Mouse (Mus musculus) 3134 (cell line): ENCODE measurements around the gene Ap5z1.

ENCODE experiments used
- DNase-seq: peaks from one replicate; pipeline ENCODE4 v3.0.0-alpha.2; 2011; ENCODE audit warnings: low spot score; ENCODE audit not compliant: insufficient read length; ENCODE audit errors: extremely low read depth

Gene Ap5z1

DNA sequence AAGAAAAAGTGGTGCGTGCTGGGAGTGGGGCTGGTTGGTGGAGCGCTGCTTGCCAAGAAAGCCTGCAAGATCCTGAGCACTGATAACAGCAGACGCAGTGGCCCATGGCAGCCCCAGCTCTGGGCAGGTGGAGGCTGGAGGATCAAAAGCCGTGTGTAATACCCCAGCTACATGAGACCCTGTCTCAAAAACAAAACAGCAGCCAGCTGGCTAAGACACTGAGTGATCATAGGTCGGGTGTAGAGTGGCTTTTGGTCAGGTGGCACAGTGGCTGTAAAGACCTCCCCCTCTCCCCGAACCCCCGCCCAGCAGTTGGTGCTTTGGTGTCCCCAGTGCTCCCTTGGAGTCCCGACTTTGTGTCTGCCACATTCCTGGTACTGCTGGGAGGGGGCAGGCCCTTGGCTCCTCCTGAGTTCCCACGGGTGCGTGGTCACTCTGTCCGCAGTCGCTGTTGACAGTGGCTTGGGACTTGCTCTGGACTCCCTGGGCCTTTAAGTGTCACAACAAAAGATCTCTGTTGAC is 23.8 kb upstream of the Ap5z1 start:
- no peak for DNase-seq

DNA sequence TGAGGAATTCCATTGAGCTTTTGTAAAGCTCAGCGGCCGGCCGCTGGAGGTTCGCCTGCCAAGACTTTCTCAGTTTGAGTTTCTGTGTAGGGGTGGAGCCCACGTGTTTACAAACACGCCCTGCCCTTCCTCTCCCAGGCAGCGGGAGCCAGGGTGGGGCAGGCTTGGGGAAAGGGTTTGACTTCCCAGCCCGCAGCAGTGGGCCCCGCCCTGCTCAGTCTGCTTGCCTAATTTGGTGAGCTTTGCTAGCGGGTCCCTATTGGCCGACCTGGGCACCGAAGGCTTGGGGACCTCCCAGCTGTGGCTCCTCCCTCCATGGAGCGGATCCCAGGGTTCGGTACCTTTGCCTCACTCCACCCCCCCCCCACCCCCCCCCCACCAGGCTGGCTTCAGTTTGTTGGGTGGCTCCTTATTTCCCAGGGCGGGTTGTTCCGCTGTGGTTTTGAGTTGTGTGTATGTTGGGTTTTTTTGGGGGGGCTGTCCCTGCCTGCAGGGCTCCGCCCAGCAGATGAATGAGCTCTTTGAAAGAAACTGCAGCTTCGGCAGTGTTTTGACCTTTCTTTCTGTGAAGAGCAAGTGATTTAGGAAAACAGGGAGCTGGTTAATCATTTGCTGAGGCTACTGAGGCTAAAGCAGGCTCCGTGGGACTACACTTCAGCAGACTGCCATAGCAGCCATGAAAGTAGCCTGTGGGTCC is 23.1 kb upstream of the Ap5z1 start:
- peak; percentile 95 for DNase-seq

DNA sequence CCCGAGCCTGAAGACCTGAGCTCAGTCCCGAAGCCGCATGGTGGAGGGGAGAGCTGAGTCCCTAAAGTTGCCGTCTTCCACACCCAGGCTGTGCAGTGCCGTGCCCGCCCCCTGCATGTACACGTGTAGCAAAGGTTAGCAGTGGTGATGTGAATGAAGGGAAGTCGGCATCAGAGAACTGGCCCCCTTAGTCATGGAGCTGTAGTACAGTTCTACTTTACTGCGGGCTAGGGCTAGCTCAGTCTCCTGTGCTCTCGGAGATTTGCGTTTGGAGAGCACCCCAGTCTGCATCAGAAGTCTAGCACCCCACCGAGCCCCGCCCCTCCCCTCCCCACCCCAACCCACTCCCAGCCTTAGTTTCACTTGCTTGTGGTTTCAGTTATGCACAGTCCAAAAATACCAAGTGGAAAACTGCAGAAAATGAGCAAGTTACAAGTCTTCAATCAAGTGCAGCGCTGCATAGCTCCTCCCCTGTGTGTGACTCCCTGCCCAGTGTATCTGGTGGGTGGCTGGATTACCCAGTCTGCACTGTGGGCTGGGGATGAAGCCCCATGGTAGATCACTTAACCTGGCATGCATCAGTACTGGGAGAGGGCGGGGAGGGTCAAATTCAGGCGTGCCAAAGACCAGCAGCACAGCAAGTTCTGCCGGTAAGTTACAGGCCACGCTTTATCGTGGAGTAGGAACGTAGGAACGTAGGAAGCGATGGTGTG is 22.3 kb upstream of the Ap5z1 start:
- no peak for DNase-seq

DNA sequence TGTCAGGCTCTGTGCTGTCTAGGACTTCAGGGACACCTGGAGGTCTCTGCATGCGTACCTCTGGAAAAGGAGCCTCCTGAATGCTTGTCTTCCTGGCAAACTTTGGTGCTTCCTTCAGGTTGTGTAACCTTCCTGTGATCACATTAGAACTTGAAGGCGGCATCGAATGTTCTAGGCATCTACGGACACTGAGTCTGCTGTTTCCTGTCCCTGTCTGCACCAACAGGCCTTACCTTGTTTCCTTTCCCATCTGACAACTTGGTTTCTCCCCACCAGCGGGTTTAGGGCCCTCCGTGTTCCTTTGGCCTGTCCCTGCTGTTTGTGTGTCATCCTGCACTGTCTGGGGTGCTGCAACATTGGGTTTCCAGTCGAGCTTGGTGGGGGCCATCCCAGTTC is 21.7 kb upstream of the Ap5z1 start:
- DNase-seq = no peak

GRCm38 (mm10) chr5:142443514-142443913 is 20.2 kb upstream of the Ap5z1 start:
- DNase-seq = no peak

- DNase-seq = no peak
Measured at GRCm38 (mm10) chr5:142443994-142444393, 19.8 kb upstream of the Ap5z1 start.

GRCm38 (mm10) chr5:142444791-142445531 is 18.8 kb upstream of the Ap5z1 start:
- DNase-seq = no peak

DNA sequence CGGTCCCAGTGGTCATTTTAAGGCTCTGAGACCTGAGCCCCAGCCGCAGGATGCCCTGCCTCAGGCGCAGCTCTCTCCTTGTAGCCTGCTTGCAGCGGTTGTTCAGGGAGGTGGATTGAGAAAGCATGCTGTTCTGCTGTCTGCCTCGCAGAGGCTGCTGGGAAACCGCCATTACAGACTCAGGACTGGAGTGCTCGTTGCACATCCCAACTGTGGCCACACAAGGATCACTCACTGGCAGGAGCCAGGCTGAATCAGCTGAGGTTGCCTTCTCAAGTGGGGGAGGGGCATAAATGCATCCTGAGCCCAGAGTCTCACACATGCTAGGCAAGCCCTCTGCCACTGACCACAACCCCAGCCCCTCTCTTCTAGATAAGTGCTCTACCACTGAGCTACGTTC is 18.0 kb upstream of the Ap5z1 start:
- no peak for DNase-seq

DNA sequence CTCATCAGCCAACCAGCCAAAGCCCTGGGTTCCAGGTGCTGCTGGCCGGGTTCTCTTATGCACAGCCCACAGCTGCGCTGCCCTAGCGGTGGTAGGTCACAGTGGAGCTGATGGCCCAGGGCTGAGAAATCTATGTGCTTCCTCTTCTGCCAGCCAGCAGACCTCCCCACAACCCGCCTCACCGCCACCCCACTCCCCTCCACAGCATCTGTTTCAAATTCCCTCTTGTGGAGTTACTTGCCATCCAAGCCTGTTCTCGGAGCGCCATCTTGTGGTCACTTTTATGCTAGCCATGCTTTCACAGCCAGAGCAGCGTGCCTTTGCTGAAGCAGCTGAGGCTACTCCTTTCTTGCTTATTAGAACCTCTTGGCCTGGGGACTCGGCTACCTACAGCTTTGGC is 15.7 kb upstream of the Ap5z1 start:
- peak; percentile 71 for DNase-seq

DNA sequence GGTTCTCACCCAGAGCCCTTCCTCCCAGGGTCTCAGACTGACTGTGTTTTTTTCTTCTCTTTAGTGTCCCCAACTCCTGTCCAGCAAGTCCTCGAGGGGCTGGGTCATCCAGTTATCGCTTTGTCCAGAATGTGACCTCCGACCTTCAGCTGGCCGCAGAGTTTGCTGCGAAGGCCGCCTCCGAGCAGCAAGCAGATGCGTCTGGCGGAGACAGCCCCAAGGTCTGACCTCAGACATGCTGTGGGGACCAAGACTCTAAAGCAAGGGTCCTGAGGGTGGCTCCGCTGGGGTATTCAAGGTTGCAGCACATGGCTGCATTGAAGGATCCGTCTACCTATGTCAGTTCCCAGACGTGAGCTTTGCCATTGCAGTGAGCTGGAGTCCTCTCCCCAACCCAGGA is 15.1 kb upstream of the Ap5z1 start:
- DNase-seq = no peak

- no peak for DNase-seq
Measured at GRCm38 (mm10) chr5:142450846-142451245, 12.9 kb upstream of the Ap5z1 start.

DNA sequence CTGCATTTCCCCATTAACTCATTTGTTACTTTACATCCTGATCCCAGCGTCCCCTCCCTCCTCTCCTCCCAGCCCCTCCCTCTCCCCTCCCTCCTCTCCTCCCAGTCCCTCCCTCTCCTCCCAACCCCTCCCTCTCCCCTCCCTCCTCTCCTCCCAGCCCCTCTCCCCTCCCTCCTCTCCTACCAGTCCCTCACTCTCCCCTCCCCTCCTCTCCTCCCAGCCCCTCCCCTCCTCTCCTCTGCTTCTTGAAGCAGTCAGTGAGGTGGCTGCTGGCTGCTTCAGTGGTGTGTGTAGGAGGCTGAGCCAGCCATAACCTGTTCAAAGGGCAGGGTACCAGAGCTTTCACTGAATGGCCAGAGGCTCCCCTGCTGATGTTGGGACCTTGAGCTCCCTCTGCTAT is 12.0 kb upstream of the Ap5z1 start:
- peak; percentile 68 for DNase-seq

DNA sequence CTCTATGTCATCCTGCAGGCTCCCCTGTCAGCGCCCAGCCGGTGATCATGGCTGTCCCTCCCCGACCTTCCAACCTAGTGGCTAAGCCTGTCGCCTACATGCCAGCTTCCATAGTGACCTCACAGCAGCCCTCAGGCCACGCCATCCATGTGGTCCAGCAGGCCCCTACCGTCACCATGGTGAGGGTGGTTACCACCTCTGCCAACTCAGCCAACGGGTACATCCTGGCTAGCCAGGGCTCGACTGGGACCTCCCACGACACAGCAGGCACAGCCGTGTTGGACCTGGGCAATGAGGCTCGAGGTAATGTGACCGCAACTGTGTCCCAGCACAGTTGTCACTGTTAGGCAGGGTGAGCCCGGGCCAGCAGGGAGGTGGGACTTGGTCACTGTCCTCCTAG is 10.0 kb upstream of the Ap5z1 start:
- no peak for DNase-seq

GRCm38 (mm10) chr5:142456318-142456717 is 7.4 kb upstream of the Ap5z1 start:
- no peak for DNase-seq

GRCm38 (mm10) chr5:142457345-142457744 is 6.4 kb upstream of the Ap5z1 start:
- no peak for DNase-seq

- no peak for DNase-seq
Measured at GRCm38 (mm10) chr5:142458791-142459557, 4.8 kb upstream of the Ap5z1 start.

DNA sequence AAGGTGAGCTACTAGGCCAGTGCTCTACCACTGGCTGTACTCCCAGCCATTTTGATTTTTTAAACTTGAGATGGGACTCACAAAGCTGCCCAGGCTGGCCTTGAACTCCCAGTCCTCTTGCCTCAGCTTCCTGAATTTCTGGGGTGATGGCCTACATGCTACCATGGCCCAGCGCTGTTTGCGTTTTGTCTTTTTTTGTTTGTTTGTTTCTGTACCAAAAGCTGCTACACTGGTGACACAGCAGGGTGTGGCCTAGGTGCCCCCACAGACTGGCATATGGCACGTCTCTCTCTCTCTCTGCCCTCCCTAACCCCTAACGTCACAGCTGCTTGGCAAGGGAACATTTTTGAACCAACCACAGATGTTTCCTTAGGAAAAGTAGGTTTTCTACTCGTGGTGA is 3.9 kb upstream of the Ap5z1 start:
- DNase-seq = no peak

DNA sequence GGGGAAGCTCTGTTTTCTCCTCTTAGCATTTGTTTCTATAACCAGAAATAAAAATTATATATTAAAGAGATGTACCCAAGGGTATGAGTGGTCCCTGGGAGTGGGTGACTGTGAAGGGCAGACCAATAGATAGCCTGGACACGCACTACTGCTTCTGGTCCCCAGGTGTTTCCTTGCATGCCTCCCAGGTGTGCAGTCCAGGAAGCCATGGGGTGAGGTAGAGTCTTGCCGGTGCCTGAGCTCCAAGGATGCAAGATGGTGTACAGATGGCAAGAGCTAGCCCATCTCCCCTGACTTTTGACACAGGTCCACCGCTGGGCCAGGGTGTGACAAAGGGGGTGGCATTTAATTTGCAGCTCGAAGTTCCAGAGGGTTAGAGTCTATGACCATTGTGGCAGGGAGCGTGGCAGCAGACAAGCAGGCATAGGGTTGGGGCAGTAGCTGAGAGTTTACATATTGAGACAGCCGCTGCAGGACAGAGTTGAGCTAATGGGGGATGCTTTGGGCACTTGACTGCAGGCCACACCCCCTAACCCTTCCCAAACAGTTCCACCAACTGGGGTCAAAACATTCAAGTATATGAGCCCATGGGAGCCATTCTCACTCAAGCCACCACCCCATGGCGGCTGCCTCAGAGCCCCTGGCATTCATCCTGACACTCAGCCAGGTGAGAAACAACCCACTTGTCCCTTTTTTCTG is 1.7 kb upstream of the Ap5z1 start:
- DNase-seq = no peak

DNA sequence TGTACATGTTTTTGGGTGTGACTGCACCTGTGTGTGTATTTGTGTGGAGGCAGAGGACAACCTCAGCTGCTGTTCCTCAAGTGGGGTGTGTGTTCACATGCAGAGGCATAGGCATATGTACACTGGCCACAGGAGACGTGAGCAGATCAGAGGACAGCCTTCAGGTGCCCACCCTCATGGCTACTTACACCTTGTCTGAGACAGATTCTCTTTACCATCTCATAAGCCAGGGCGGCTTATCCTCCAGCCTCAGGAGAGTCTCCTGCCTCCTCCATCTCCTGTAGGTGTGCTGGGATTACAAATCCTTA is 1.1 kb upstream of the Ap5z1 start:
- DNase-seq = no peak

DNA sequence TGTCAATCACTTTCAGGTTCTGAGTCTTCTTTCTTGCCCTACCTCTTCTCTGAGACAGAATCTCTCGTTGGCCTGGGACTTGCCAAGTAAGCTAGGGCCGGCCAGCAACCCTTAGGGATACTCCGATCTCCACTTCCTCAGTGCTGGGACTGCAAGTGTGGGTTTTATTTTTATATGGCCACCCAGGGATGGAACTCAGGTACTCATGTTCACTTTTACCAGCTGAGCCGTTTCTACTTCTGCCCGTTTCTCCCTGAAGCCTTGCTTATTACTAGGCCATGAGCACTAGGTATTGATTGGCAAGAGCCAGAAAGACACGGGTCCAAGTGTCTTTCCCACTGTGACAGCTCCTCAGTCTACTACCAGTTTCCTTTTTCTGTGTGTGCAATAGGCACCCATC is 733 bp upstream of the Ap5z1 start:
- no peak for DNase-seq
